Mouse (Mus musculus) frontal cortex, postnatal 25 days (tissue): ENCODE results near the gene Tshz2.
"Not testable (repeated sequence)": the region's sequence is repeated elsewhere in the genome, so short reads cannot be mapped to it uniquely, and the experiment has no call there.

Source experiments
- DNase-seq, 2 experiments: peaks; one replicate each; pipeline ENCODE4 v3.0.0; 2022; ENCODE audit warnings: low spot score in 2 of 2

Gene Tshz2

DNA sequence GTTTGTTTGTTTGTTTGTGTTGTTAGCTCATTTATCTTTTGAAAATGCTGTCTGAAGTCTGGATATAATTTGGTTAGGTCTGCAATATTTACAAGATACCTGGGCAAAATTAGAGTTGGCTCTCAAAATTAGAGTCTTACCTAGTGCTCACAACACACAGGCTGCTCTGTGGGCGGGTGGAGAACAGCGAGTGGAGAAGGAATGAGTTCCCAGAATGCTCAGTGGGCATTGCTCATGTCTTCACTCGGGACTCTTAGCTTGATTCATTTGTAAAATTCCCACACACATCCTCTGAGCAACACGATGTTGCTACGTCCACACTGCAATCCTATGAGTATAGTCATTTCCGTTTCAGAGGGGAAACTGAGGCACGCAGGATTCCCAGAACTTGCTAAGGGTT is 180.1 kb downstream of the Tshz2 start:
- no peak for DNase-seq

DNA sequence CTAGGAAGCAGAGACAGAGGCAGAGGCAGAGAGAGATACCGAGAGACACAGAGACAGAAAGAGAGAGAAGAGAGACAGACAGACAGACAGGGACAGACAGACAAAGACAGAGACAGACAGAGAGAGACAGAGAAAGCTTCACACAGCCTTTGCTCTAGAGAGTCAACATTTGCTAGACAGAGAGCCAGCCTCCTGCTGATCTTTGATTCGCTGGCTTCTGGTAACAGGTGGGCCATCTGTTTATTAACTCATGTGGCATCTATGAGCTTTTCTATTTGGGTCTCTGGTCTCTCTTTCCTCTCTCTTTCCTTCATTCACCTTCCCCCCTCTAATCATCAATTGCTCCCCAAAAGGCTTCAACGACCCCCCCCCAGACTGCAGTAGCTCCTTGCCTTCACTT is 181.5 kb downstream of the Tshz2 start:
- DNase-seq = no peak

DNA sequence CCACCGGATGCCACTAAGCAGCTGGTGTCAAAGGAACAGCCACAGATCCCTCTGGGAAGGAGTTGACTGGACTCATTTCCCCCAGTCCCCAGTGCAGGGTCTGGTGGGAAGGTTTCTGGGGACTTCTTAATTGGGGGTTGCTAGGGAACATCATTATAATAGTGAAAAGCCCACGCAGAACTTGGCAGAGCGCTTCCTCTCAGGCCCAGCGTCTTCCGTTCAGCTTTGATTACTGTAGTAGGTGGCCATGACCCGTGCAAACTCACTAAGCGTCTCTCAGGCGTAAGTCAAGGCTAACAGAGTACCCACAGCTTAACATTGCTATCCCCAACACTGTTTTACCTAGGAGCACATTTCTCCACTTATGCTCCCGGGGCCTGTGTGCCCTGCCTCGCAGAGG is 181.9 kb downstream of the Tshz2 start:
- no peak for DNase-seq

DNA sequence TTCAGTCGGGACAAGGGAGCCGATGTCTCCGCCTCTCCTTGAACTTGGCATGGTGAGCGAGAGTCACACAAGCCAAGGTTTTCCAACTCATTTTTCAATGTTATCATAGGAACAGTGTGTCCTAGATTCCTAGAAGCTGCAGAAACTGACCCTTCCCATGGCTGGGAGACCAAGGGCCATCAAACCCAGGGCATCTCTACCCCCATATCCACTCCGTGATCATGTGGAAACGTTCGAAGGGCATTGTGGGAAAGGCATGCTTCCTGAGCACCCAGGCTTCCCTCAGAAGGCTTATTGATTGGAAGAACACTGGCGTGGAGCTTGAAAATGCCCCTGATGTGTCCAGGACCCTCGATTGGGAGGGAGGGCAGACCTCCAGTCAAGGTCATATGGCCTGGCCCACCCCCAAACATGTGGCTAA is 188.2 kb downstream of the Tshz2 start:
- DNase-seq = no peak

DNA sequence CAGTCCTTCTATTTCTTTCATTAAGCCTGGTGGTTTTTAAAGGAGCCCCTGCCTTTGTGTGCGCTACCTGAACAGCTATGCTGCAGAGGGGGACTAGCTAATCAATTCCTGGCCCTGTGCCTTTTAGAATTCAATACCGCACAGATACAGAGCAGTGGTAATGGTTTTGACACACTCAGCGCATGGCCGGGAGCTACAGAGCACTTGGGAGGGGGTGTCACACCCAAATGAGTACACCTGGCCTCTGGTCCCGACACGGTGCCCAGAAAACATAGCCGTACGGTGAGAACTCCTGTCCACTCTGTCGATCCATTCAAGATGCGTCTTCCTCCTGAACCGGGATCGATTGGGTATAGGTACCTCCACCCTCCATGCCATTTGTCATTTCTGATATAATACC is 193.1 kb downstream of the Tshz2 start:
- no peak for DNase-seq

DNA sequence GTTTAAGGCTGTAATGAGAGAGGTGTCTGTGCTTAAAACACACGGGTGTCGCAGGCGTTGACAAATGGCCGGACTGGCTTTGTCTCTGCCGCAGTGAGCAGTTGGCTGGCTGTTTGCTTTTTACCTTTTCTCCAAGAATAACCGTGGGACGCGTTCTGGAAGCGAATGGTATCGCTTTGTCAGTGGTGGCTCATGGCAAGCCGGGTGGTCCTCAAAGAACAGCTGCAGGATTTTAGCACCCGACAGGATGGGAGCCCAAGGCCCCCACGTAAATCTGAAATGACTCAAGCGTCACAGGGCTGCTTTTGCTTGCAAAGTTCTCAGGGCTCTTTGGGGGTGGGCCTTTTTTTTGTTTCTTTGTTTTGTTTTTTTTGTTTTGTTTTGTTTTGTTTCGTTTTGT is 193.5 kb downstream of the Tshz2 start:
- DNase-seq = no peak

DNA sequence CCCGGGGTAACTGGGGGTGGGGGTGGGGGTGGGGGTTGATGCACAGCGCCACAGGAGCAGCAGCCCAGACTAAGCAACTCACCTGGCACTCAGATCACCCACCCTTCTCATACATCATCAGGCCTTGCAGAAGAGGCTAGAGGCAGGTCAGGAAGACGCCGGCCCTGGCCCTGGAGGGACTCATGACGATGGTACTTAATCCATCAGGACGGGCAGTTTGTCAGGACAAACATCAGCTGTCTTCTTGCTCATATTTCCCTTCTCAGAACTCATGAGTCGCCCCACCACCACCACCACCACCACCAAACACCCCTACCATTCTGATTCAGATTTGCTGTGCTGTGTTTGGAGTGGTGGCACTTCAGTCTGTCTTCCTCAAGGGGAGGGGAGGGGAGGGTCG is 194.0 kb downstream of the Tshz2 start:
- DNase-seq = no peak

DNA sequence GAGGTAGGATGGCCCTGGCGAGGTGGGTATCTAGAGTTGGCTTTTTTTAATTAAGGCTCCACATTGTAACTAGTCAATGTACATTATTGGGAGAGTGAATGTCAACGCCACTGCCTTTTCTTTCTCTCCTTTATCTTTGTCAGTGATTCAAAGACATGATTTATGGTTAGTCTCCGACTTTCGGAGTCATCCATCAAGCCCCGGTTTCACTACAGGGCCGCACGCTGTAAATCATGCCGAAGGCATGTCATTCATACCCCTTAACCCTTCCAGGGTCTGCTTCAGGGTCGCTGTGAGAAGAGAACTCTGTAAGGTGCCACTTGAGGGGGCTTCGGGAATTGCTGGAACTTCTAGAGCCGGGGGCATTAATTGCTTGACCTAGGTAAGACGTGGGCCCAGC is 199.4 kb downstream of the Tshz2 start:
- no peak for DNase-seq

DNA sequence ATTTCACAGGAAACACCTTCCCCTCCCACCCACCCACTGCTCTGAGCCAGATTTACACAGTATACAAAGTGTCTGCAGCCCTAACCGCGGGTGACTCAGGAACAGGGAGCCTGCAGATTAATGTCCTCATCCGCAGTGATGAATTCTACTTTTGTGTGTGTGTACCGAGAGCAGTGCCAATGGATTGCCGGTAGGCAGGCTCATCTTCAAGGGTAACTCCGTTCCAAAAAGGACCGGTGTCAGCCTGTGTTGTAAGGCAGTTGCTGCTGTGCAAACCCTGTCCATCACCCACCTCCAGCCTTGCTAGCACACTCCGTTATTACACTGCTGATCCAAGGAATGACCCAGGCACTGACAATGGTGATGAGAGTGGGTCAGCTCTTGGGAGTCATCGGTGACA is 200.8 kb downstream of the Tshz2 start:
- no peak for DNase-seq

DNA sequence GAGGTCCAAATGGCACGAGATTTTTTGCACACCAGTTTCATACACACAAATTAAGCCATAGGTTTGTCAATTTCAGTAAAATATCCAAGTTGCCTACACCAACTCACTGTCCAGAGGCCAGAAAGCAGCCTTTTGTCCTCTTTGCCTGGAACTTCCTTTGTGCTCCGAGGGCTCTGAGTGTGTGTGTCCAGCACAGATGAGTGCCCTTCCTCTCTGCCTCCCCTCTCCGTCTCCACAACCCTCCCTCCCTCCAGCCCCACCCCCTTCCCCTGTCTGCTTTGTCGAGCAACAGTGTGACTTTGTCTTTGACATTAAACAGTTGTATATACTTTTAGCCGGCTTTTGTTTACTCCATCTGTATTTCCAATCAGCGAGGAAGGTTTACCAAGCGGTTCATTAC is 201.8 kb downstream of the Tshz2 start:
- DNase-seq = no peak

DNA sequence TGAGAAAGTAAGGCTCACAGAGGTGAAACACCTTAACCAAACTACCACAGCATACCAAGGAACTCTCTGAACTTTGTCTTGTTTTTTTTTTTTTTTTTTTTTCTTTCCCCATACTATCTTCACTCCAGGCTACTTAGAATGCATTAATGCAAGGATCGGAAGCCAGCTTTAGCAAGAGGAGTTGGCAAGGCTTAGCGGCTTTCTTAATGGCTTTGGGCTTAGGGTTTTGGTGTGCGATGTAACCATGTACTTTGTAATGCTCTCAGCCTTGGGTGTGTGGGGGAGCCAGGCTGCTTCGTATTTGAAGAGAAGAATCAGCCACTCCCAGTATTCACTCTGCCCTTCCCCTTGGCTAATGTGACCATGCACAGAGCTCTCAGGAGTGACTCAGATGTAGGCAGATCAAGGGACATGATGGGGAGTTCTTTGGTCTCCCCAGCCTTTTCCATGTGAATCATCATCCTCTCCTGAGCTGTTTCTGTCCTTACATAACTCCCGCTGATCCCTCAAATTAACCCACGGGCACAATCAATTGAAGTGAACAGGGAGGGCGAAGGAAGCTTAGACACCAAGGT is 204.3 kb downstream of the Tshz2 start:
- DNase-seq = no peak

DNA sequence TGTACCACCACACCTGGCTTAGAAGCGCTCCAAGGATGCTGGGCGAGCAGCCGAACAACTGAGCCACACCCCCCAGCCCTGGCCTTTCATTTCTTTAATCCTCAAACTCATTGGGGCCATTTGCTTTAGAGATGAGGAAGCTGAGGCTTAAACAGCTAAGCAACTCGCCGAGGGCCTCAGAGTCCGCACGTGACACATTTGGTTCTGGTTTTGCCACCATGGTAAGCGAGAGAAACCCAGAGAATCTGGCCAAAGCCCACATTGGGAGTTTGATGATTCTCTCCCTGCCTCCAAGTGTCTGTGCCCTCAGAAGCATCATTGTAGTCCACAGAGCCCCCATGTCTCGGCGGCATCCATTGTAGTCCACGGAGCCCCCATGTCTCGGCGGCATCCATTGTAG is 205.7 kb downstream of the Tshz2 start:
- no peak for DNase-seq

DNA sequence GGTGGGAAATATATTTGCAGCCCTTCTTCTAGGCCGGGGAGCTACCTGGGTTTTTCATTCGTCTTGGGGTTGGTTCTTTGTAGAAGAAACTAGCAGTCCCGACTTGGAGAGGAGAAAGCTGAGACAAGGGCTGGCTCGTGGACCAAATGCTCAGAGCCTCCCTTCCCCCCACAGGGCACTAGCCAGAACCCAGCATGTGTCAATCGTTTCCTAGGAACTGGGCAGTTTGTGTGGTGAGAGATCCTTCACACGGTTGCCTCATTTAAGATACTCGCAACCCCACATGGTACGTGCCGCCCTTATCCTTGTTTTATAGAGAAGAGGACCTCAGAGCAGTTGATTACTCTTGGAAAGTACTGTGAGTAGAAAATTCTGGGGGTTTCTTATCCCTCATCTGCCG is 208.6 kb downstream of the Tshz2 start:
- no peak for DNase-seq

DNA sequence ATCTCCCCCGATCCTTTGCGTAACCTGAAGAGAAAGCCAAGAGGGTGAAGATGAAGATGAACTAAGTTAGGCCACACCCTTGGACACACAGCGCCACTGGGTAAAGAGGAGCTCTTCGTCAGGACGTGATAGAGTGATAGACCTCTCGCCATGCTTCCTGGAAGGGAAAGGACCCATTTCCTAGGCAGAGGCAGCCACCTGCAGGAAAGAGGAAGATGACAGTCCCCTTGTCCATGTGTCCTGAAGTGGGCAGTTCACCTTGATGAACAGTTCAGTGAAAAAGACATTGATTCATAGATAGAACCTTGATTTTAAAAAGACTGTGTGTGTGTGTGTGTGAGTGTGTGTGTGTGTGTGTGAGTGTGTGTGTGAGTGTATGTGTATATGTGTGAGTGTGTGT is 209.7 kb downstream of the Tshz2 start:
- DNase-seq = no peak

DNA sequence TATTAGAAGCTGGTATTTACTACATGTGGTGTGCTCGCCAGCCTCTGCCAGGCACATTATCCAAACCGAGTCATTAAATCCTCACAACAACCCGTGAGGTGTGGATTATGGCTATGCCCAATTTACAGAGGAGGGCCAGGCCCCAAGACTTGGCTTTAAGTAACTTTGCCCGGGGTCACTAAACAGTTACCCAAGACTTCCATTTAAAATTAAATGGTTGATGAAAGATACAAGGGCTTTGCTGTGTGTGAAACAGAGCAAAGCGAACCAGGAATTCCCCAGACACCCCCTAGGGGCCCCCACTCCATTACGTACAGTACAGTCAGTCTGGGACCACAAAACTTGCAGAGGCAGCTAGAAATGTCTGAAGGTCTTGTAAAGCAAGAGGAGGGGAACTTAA is 210.7 kb downstream of the Tshz2 start:
- DNase-seq = no peak

DNA sequence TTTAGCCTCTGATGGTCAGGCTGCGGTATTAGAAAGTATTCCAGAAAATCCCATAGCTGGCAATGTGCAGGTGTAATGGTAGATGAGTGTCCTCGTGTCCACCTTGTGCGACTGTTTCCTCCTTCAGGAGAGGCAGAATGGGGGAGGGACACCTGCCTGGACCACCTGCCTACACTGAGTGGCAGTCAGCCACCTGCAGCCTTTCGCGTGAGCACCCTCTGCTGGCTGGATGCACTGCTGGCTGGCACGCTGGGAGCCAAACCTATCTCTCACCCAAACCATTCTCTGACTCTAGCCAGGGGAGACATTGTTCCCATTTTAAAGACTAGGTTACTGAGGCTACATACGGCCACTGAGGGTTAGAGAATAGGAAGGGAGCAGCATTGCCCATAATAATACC is 216.3 kb downstream of the Tshz2 start:
- peak in 1 of 2 experiments; percentile 22 for DNase-seq

DNA sequence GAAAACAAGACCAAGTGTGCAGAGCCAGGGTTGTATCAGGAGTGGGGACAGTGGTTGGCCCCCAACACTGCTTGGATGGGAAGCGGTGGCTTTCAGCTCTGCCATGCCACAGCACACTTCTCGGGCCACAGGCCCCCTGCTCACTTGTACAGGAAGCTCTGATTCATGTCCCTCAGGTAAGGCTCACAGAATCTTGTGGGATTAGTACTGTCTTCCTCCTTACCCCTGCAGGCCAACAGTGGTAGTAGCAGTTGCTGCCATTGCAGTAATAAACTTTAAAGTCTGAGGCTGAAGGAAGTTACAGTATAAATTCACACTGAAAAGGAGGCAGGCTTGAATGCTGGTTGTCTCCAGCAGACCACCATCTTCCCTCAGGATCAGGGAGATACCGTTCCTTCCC is 216.7 kb downstream of the Tshz2 start:
- no peak for DNase-seq

DNA sequence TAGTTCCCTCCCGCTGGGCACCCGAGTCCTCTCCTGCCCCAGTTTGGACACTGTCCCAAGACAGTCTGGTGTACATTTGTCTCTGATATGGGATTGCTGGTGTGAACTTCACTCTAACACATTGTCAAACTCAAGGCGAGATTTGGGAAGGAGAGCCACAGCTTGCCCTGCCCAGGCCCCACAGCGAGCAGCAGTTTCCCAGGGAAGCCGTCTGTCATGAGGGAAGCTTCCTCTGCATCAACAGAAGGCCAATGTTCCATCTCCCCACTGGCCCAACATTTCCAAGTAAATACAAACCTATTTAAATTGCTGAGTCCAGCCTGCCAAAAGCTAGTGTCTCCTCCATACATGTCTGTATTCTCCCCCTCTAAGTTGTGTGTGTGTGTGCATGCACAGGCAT is 218.8 kb downstream of the Tshz2 start:
- no peak for DNase-seq

DNA sequence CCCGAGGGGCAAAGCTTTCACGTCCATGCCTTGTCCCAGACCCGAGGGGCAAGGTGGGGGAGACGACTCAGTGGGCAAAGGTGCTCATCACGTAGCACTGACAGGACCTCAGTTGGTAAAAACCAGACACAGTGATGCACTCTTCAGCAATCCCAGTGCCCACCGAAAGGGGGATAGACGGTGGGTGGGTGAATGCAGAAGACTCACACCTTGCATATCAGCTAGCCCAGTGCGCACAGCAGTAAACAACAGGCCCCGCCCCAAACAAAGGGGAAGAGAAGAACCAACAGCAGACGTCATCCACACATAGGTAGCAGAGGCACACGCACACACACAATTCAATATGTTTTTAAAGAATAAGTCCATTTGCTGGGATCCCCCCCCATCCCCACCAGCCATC is 221.7 kb downstream of the Tshz2 start:
- DNase-seq = no peak

DNA sequence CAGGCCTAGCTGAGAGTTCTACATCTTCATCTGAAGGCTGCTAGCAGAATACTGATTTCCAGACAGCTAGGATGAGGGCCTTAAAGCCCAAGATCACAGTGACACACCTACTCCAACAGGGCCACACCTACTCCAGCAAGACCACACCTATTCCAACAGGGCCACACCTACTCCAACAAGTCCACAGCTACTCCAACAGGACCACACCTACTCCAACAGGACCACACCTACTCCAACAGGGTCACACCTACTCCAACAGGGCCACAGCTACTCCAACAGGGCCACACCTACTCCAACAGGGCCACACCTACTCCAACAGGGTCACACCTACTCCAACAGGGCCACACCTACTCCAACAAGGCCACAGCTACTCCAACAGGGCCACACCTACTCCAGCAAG is 224.2 kb downstream of the Tshz2 start:
- not testable (repeated sequence) for DNase-seq

DNA sequence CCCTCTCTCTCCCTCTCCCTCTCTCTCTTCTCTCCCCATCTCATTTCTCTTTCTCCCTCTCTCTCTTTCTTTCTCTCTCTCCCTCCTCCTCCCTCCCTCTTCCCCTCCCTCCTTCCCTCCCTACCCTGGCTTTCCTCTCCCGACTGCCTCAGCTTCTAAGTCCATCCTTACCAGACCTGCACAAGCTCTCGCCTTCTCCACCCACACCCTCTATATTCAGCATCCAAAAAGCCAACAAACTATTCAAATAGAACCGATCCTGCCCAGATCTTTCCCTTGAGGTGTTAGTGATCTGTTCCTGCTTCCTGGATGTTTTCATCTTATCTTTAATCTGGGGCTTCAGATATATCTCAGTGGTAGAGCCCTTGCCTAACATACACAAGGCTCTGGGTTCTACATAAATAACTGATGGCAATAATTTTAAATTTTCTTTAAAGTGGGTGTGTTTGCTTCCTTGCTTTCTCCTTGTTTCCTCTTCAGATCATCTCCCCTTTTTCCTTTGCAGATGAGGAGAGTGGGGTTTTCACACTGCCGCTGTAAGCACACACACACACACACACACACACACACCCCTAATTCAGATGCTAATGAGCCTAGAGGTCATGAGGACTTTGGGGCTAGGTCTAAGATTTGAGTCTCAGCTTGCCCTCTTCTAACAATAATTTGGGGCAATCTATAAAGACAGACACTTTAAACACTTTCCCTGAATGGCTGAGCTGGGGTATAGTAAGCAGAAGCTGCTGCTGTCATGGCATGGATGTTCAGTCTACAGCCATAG is 226.5 kb downstream of the Tshz2 start:
- no peak for DNase-seq

DNA sequence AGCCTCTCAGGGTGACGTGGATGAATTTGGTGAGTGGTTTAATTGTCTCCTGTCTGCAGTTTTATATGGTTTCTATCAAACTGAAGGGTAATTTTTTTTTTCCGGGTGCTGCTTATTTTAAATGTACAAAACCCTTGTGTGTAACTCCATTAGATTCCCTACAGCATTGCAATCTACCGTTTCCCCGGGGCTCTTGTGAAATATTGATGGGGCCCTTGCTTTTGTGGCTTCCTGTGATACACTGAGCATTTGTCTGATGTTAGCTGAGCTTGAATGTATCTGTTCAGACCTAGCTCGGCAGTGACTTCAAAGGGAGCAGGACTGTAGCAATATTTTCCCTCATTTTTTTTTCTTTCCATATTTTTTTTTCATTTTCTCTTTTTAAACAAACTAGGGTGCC is 228.1 kb downstream of the Tshz2 start:
- no peak for DNase-seq

DNA sequence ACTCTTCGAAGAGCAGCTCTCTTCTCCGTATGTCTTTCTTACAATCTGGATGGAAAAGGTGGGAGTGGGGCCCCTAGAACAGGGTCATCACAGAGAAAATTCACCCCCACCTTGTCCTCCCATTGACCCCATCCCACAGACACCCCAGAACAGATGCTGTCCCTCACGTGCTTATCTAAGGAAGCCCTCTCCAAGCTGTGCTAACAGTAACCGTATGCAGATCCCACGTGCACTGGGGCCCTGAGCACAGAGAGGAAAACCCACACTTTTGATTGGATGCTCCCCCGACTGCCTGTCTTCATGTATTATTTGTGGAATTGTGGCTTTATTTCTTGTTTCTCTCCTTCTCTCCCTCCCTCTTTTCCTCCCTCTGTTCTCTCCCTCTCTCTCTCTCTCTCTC is 229.9 kb downstream of the Tshz2 start:
- DNase-seq = no peak

DNA sequence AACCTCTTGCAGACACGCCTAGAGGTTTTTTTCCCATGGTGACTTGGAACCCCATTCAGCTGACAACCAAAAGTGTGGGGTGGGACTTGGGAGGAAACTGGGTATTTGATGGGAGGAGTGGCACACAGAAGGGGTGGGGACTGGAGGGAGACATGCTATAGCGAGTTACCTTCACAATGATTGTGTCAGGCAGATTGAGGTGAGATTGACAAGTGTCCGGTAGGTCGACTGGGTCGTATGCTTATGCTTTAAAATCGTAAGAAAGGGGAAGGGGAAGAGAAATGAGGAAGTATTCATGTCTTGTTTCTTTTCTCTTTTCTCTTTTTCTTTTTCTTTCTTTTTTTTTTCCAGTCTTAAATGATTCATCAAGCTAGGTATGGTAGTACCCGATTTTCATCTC is 236.7 kb downstream of the Tshz2 start:
- DNase-seq = no peak
